In genomic region chr14:33763641-33764046, GRCm38 (mm10) we compare ENCODE assay signal across 25 mouse cellular contexts.
DNase-seq lines count a peak whose midpoint lies in the region; ATAC-seq lines count a peak whose summit lies in the region.
"Had no signal": no experiment of that assay in that cellular context is flagged by ENCODE, and none has a peak within 500 bp of the region (broad histone marks: within the 10 kb centered on the region; RNA-seq: fewer than 3 reads in every experiment).

No protein-coding gene starts in this region.

- no peak overlapping the region for H3K4me3 ChIP-seq in embryonic facial prominence, embryonic 12.5 days
- no peak overlapping the region for H3K4me3 ChIP-seq in limb, embryonic 10.5 days
- H3K4me3 ChIP-seq: forebrain, embryonic 15.5 days; limb, embryonic 13.5 days; liver, embryonic 13.5 days; megakaryocyte, embryonic 14.5 days; neural tube, embryonic 12.5 days had no signal

- H3K4me2 ChIP-seq in embryonic facial prominence, embryonic 12.5 days (replicated peaks) = no peak overlapping the region
- H3K4me2 ChIP-seq: forebrain, embryonic 15.5 days; heart, embryonic 11.5 days; hindbrain, embryonic 14.5 days; limb, embryonic 13.5 days; liver, embryonic 13.5 days; neural tube, embryonic 12.5 days had no signal

- 8% methylated on average over 3 of the region's 3 CpGs for WGBS in embryonic facial prominence, embryonic 12.5 days
- 58% methylated on average over 3 of the region's 3 CpGs for WGBS in limb, embryonic 10.5 days

- peak; percentile 61 for DNase-seq in heart, adult 11 months
- DNase-seq in heart, postnatal 25 days (ENCODE audit: low spot score) = no peak
- peak; percentile 61 for DNase-seq in Muller cell, postnatal 12 days (ENCODE audit: inconsistent ontology term)
- DNase-seq in limb, embryonic 10.5 days (ENCODE audit: low spot score) = no peak
- no peak for DNase-seq in frontal cortex, adult 2 months (ENCODE audit: extremely low spot score in 1 of 2, low spot score in 1 of 2)
- DNase-seq in spleen, adult 12 weeks (ENCODE audit: low spot score) = no peak
- no peak for DNase-seq in layer of hippocampus, adult 9-11 months
- DNase-seq: adrenal gland, postnatal 36 days; cerebellum, adult 9-11 months; kidney, adult 2 months; liver, embryonic 13.5 days; lung, adult 2 months; lung, postnatal 36 days; midbrain, embryonic 14.5 days; thymus, adult 2 months; thymus, postnatal 4 days had no signal

- H3K4me1 ChIP-seq in embryonic facial prominence, embryonic 12.5 days = peaks cover 11% of the 10 kb centered on the region
- peaks cover 4% of the 10 kb centered on the region; the same call in 1 of the 2 replicates for H3K4me1 ChIP-seq in limb, embryonic 10.5 days
- H3K4me1 ChIP-seq: liver, embryonic 13.5 days; megakaryocyte, embryonic 14.5 days; neural tube, embryonic 12.5 days had no signal

- no peak overlapping the region for H3K9ac ChIP-seq in embryonic facial prominence, embryonic 12.5 days
- H3K9ac ChIP-seq: forebrain, embryonic 15.5 days; hindbrain, embryonic 14.5 days; limb, embryonic 13.5 days; liver, embryonic 13.5 days; neural tube, embryonic 12.5 days had no signal

- H3K27ac ChIP-seq in embryonic facial prominence, embryonic 12.5 days = peak overlapping the region; percentile 71
- H3K27ac ChIP-seq in limb, embryonic 10.5 days = peak overlapping the region; percentile 36; the same call in 1 of the 2 replicates
- H3K27ac ChIP-seq: forebrain, embryonic 15.5 days; hindbrain, embryonic 14.5 days; kidney, postnatal 0 days; liver, embryonic 13.5 days; neural tube, embryonic 12.5 days; stomach, postnatal 0 days had no signal

- intact Hi-C loops in heart, postnatal 25 days (cut with DNase I) = no loop called here

- peak; percentile 72; the same call in 1 of the 2 replicates for ATAC-seq in embryonic facial prominence, embryonic 12.5 days (ENCODE audit: insufficient number of reproducible peaks, insufficient read depth, low FRiP score, low TSS enrichment)
- ATAC-seq: forebrain, embryonic 15.5 days had no signal

- H3K27me3 ChIP-seq in embryonic facial prominence, embryonic 12.5 days = no peaks in the 10 kb centered on the region
- H3K27me3 ChIP-seq in limb, embryonic 10.5 days (ENCODE audit: low read depth, poor library complexity, severe bottlenecking) = no peaks in the 10 kb centered on the region
- H3K27me3 ChIP-seq: forebrain, embryonic 15.5 days; limb, embryonic 13.5 days; liver, embryonic 13.5 days; megakaryocyte, embryonic 14.5 days; neural tube, embryonic 12.5 days had no signal

- H3K9me3 ChIP-seq in embryonic facial prominence, embryonic 12.5 days = no peaks in the 10 kb centered on the region
- no peaks in the 10 kb centered on the region for H3K9me3 ChIP-seq in limb, embryonic 10.5 days (replicated peaks)
- H3K9me3 ChIP-seq: forebrain, embryonic 15.5 days; limb, embryonic 13.5 days; liver, embryonic 13.5 days; neural tube, embryonic 12.5 days had no signal

- no peaks in the 10 kb centered on the region for H3K36me3 ChIP-seq in embryonic facial prominence, embryonic 12.5 days
- H3K36me3 ChIP-seq in limb, embryonic 10.5 days = no peaks in the 10 kb centered on the region
- H3K36me3 ChIP-seq: forebrain, embryonic 15.5 days; limb, embryonic 13.5 days; liver, embryonic 13.5 days; neural tube, embryonic 12.5 days had no signal

Comparison
In these comparisons a context has a peak if more than half of its experiments do, and no peak if none do; other contexts are left out.
1. DNase-seq: peak in heart, adult 11 months (single experiment) and Muller cell, postnatal 12 days (single experiment); none in heart, postnatal 25 days (single experiment), limb, embryonic 10.5 days (single experiment), frontal cortex, adult 2 months (0 of 2), spleen, adult 12 weeks (single experiment) and layer of hippocampus, adult 9-11 months (single experiment).